Mouse (Mus musculus) frontal cortex, postnatal 36 days (tissue): ENCODE results near the gene Elk3.

ENCODE experiments used
- DNase-seq, 2 experiments: peaks; one replicate each; pipeline ENCODE4 v3.0.0; 2022; ENCODE audit warnings: low spot score in 2 of 2

Gene Elk3

DNA sequence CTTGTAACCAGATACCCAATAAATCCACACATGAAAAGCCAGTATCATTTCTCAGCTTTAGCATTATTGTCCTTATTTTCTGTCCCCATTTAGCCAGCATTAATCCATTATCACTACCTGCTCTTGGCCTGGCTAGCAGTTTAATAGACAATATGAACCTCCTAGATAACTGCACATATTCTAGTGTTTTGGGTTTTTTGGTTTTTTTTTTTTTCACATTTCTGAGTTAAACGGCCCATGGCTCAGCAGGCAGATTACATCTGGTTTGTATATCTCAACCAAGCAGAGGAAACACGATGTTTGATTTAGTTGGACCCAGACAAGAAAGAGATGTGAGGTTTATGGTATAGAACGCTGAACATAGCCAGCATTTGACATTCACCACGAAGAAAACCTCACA lies 41.2 kb downstream of the Elk3 start:
- DNase-seq = no peak

DNA sequence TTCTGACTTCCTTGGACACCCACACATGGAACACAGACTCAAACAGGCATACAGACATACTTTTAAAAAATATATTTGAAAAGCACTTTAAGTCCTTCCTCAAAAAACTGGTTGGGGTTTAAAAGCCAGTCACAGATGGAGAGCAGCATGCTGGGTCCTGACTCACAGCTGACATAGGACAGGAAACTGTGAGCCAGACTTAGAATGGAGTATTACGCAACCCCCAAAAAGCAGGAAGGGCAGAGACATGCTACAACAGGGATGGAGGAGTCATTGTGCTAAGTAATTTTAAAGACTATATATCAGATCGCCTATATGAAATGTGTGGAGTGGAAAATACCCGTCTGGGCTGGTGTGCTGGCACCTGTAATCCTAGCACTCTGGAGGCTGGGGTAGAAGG lies 42.6 kb downstream of the Elk3 start:
- no peak for DNase-seq

DNA sequence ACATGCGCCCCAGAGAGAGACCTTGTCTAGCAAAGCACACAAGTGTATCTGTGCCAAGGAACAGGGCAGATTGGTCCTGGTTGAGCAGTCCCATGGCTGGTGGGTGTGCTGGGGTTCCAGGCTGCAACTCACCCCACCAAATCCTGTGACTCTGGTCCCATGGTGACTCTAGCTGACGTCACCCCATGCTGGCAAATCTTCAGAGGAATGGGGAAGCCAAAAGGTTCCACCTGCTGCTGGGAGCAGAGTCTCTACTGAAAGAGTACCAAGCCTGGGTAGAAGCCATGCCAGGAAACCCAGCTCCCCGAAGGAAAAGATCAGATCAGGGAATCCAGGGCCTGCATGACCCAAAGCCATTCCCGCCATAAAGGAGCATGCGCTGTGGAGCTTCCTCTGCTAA lies 43.4 kb downstream of the Elk3 start:
- DNase-seq = no peak

DNA sequence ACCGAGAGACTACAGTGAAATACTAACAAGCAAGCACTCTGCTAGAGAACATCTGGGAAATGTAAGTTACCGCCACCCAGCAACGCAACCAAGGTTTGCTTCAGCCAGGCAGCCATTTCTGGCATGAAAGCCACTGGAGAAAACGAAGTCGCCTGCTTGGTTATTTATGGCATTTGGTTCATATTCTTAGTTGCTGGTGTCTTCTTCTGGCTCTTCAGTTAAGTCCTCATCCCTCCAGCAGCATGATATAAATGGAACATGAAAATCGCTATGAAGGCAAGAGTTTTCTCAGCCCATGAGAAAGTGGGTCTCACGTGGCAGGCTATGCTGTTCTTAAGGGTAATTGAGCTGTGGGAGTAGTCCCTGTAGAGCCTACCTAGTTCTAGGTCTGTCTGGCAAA lies 44.4 kb downstream of the Elk3 start:
- DNase-seq = peak in 1 of 2 experiments; percentile 78

DNA sequence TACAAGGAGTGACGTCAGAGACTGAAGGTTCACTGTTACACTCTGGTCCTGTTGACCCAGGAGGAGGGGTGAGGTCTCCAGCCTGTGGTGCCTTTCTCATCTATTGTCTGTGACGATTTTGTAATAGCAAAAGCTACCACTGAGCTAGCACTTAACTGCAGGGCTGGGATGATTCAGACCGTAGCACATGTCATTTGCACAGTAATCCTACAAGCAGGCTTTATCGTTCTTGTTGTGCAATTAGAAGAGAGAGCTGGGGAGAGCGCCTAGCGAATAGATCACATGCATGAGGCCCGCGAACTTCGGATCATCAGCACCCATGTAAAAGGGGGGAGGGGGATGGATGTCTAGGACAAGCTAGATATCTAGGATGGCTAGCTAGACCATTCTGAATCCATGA lies 45.1 kb downstream of the Elk3 start:
- DNase-seq = no peak

DNA sequence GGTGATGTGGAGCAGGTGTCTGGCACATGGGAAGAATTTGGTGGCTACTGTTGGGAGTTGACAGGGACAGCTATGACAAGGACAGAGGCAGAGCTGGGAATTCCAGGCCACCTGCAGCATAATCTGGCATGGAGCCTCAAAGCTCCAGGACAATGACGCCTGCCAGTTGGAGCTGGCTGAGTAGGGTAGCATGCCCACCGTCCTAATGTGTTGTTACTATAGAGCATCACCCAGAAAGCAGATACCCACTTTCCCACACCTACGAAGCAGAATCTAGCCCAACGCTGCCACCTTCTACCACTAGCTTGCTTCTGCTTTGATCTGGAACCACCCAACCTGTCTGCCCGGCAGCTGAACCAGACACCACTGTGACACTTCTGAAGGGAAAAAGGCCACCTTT lies 46.9 kb downstream of the Elk3 start:
- no peak for DNase-seq

DNA sequence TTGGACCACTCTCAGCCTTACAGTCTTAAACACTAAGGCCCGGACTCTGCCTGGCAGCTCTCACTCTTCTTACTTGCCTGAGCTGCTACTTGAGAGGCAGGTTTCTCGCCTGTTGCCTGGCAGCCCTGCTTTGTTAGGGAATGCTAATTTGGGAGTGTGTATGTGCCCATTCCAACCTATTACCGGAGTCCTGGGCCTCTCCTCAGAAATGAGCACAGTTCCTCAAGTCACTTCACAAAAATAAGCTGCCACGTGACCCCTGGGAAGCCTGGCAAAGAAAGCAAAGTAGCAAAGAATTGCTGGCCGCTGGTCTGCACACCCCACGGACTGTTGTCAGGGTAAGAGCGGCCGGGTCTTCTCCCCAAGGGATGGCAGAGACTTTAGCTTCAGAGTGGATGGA lies 47.5 kb downstream of the Elk3 start:
- no peak for DNase-seq

DNA sequence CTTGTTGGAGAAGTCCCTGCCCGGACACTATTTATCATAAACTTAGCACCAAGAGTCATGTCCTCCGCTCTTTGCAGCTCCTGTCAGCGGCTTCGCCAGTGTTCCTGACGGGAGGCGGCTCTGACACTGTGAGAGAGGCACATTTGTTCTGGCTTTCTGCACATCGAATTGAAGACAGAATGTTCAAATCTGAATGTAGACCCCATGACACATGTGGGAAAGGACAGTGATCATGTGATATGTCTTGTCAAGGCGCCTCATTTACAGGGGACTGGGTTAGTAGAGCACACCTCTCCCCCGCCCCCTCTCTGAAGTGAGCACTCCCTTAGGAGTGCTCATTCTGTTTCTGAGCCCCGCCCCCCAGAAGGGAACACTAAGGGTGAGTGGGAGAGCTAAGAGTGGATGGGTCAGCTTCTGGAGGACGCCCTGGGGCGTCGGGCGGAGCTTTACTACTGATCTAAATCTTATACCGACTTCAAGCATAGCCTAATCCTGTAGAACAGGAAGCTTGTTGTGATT lies 48.9 kb downstream of the Elk3 start:
- no peak for DNase-seq

DNA sequence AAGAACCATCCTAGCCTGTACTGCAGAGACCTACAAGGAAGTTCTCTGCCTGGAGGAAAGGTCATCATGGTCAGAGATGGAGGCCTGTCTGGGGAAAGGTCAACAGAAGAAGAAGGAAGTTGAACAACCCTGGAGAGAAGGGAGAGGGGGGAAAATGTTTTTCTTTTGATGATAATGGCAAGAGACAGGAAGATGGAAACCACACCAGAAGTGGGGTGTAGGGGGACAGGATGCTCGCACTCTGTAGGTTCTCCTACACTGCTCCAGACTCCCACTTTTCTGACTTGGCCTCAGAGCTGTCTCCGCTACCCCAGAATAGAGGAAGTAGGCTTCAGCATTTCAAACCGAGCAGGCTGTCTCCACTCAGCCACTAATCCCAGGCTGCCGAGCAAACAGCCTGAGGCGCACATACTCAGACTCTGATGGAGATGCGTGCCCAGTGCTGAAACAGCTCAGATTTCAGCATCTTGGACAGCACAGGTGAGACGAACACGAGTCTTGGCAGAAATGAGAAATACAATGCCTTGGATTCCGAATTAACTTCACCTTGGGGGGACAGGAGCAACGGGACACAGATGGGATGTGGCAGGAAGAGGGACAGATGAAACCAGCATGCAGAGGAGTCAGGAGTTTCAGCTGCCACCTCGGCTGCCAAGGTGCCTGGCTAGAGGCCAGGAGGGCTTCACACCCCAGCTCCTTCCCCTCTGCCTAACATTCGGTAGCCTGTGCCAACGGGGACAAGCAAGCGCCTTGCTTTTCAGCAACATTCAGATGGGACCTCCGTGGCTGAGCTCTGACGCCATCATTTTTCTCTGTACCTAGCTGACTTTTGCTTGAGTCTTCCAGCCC lies 49.6 kb downstream of the Elk3 start:
- DNase-seq = no peak

DNA sequence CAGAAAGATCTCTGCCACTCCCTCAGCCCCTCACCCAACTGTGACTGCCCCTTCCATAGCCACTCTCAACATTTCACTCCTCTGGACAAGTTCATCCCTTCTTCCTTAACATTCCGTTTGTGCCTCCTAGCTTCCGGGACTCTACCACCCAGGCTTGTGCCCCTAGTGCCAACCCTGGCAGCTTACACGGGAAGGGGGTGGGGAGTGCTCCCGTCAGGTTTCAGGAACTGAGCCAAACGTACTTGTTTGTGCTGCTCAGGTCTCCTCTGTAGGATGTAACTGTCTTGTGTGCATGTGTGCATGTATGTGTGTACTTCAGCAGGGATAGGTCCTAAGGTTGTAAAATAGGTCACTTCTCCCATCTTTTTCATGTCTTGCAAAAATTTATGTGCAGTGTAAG lies 51.1 kb downstream of the Elk3 start:
- peak in 1 of 2 experiments; percentile 16 for DNase-seq

DNA sequence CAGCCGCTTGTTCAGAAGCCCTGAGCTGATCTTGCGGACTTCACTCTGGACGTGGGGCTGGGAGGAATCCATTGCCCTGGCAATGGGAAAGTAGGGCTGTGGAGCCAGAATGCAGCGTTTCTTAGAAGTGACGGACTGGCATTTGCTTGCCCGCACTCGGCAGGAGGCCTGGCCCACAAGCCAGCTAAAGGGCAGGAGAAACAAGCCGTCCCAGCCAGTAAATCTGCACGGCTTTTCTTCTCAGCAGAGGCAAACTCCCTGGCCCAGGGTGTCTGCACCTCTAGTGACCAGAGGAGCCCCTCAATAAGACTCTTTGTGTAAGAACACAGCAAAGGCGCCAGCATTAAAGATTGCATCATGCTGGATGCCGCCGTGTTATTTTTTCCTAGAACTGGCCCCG lies 55.6 kb downstream of the Elk3 start:
- peak in 1 of 2 experiments; percentile 50 for DNase-seq

DNA sequence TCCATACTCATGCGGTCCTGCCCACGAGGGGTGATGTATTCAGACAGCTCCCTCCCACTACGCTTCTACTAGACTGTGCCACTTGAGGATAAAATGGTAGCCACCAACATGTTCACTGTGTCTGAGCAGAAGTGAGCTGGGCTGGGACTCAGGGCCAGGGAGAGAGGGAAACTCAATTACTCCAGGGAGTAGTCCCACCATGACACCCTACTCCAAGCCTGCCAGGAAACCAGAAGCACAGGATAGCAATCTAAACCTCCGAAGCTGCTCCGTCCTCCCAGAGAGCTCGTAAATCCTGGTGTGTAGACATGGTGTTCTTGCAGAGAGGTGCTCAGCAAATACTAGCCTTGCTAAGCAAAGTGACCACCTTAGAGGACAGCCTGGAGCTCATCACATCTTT lies 57.8 kb downstream of the Elk3 start:
- no peak for DNase-seq

DNA sequence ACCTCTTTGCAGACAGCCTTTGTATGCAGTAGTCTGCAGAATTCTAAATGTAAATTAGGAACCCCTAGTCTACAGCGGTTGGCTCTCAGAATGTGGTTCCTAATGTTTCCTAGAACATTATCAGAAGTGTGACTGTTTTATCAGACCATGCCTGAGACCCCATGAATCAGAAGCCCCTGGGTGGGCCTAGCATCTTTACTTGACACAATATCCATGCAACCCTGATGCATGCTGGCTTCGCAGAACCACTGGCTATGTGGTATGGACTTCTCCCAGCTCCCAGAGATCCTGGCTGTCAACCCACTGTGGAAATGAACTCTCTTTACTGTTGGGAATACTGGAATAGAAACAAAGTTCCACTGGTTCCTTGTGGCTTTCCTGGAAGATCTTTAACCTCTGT lies 58.3 kb downstream of the Elk3 start:
- no peak for DNase-seq

DNA sequence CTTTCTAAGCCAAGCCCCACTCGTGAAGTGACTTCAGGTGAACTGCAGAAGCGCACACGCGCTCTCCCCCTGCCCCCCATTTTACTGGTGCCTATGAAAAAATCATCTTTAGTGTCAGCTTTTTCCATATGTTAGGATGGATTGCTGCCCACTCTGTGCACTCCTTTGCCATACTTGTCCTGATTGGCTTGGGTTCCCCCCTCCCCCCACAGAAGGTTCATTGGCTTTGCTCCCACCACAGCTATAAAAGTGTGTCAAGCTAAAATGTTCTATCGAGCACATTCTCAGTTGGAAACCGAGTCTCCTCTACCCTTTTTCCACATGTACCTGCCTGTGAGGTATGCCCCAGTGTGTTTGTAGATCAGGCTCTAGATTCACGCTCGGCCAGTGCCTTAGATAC lies 59.5 kb downstream of the Elk3 start:
- no peak for DNase-seq

DNA sequence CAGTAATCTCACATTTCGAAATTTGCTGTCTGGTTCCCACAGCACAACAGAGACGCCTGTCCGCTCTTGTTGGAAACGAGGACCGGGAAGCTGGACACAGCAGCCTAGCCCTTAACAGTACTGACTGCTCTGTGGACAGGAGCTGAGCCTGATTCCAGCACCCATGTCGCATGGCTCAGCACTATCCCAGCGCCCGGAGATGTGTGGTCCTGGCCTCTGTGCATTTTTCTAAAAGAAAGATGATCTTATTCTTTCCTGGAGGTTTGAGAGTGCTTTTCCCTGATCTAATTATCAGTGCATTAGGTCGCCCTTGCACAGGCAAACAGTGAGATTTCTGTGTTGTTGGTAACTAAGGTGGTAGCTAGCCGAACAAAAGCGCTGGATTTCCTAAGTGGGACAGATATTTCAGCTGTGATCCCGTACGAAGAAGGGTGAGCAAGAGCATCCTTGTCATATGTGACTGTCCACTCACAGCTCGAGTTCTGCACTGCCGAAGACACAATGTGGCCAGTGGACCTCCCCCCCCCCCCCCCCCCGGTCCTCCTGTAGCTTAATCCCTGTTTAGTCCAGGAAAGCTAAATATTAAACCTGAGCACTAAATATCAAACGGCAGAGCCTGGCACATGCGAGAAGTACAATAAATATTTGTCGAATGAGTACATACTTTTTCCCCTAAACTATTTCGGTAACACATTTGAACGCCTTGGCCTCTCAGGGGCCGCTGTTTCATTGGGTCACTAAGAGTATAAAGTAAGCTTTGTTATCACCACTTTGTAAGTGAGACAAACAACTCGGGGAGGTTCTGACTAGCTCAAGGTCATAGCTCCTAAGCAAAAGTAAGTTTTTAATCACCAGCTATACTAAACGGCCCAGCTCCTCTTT lies 60.3 kb downstream of the Elk3 start:
- no peak for DNase-seq

DNA sequence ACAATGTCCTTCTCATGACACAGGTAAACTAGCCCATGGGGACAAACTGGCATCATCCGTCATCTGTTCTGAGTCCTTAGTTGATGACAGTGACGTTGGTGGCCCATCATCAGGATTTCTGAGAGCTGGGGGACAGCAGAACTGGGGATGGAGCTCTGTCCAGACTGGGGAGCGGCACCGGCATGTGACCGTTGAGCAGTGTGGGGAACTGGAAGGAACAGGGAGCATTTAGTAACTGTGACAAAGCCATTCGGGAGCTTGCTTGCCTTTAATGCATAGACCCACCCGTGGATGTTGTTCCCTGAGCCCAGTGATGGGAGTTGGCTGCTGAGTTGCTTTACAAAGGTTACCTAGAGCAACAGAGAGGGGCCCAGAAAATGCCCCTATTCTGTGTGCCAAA lies 61.0 kb downstream of the Elk3 start:
- no peak for DNase-seq

DNA sequence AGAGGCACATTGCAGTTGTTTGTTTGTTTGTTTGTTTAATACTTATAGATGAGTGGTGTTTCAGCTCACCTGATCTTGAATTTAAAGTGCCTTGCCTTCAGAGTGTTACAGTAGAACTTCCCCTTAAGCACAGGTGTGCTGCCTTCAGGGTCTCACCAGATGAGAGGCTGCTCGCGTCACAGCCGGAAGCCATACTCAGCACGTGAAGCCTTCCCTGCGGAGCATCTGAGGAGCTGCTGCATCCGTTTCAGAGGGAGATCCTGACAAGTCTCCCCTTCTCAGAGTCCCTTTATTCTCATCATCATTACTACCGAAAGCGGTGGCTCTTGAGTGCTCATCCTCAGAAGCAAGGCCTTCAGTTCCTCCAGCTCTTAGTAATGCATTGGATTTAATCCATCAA lies 62.5 kb downstream of the Elk3 start:
- DNase-seq = no peak

DNA sequence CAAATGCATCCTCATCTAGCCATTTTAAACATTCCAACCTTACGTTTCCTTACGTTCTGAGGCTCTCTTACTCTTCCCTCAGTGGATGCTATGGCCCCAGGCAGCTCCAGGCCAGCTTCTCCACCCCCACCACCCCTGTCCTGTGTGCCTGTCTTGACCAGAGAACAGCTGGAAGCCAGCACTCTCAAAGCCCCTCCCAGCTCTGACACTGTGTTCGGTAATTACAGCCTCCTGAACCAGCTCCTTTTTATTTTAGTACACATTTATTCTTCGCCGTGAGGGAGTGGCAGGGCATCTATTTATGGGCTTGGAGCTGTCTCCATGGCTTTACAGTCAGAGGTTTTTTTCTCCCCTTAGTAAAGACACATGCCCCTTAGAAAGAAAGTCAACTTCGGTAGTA lies 63.0 kb downstream of the Elk3 start:
- no peak for DNase-seq

DNA sequence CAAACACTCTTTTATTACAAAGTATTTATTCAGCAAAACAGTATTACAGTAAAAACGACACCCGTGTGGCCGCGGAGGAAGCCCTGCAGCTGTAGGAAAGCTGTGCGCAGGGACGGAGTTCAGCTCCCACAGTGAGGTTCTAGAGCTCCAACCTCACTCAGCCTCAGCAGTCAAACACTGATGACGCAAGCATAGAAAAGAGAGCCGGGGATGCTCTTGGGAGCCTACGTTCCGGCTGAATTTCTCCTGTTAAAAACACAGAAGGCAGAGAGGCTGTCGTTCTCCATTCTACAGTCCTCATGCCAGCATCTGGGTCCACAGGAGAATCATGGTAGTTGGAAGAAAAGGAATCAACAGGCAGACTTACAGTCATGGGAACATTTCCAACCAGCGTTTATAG lies 63.5 kb downstream of the Elk3 start:
- DNase-seq = no peak

DNA sequence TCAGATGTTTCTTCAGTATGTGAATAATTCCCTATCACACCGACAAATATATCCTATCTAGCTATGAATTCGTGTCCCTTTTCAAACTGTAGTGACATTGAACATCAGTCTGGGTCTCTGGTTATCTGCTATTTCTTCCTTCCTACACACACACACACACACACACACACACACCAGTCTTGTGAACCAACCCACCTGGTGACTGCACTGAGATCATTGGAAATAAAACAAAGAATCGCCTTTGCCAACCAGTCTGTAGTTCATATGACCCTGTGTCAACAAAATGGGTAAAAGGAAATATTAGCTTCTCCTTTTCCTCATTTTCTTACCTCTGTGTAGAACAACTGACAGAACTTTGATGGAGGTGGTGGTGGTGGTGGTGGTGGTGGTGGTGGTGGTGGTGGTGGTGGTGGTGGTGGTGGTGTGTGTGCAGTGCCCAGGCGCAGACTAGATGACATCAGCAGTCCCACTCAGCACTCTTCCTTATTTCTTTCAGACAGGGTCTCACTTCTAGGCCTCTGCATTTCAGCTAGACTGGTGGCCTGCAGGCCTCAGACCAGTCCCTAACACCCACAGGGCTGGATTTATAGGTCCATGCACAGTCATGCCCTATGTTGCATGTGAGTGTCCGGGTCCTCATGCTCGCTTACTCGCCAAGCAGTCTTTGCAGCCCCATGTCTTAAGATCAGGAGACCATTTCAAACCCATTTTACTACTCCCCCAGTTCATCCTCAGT lies 64.6 kb downstream of the Elk3 start:
- DNase-seq = no peak

DNA sequence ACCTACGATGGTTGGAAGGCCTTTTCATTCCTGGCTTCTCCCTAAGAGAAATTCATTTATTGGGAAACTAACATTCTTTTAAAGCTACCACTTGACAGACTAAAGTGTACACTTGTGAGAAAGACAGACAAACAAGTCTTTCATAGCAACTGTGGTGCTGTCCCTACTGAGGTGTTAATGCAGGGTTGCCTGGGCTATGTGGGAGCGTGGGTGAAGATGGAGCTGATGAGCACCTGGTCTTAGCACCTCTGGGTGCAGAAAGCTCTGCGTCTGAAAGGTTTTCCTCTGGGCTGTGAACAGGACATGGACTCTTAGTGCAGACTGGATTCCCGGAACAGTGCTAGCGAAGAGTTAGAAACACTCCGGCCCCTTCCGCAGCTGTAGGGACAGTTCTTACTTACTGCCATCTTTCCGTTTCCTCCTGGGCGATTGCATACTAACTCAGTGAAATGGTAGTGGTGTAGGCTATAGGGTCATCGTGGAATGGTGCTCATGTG lies 66.7 kb downstream of the Elk3 start:
- peak in 1 of 2 experiments; percentile 2 for DNase-seq

DNA sequence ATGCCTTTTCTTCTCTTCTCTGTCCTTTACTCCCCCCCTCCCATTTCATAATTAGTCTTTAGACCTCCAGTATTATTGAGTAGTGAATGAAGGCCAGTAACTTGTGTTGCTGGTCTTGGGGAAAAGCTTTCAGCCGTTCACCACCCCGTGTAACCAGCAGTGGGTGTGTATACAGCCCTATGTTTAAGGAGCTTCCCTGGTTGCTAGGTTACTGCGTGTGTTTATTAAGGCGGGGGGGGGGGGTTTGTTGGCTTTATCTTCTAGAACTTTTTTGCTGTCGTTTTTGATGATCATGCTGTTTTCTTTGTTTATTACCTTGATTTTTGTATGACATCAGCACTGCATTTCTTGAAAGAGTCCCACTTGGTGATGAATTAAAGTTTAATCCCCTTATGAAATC lies 68.1 kb downstream of the Elk3 start:
- no peak for DNase-seq
